Mouse (Mus musculus) cerebellum, adult 9-10 months (tissue): ENCODE measurements around the gene Ankfn1.
A peak's percentile ranks its signal among the peaks of the same experiment; 100 is the strongest.

Experiments
- DNase-seq: peaks from one replicate; pipeline ENCODE4 v3.0.0; 2022

Gene Ankfn1

GRCm38 (mm10) chr11:89569391-89570145, 207.9 kb downstream of the Ankfn1 start:
- DNase-seq, result no peak

DNA sequence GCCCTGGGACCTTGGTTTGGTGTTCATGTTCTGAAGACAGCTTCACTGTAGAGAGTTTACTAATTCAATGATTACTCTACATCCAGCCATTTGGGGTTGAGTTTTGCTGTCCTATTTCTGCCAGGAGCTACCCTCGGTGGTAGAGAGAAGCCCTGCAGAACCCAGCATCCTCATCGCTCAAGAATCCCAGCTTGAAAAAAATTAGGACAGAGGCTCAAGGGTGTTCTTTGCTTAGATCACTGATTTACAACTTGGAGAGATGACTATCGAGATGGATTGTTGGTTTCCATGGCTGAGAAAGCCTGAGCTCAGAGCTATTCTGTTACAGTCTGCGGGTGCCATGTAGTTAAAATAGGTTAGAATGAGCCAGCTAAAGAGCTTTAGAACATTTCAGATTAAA, 209.2 kb downstream of the Ankfn1 start:
- no peak for DNase-seq

DNA sequence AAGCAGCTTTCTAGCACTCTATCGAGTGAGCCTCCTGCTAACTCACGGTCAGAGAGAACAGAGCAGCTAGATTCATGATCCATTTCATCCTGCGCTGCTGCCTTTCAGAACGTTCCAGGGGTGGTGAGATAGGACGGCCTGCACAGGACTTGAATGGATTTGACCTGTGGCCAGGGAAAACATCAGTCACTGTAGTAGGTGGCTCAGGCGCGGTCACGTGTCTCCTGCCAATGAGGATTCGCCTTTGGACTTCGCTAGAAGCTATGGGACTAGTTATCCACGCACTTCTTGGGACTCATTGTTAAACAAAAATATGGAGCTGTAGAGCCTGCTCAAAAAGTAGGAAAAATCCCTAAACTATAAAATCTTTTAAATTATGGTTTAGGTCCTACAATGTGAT, 226.0 kb downstream of the Ankfn1 start:
- no peak for DNase-seq

DNA sequence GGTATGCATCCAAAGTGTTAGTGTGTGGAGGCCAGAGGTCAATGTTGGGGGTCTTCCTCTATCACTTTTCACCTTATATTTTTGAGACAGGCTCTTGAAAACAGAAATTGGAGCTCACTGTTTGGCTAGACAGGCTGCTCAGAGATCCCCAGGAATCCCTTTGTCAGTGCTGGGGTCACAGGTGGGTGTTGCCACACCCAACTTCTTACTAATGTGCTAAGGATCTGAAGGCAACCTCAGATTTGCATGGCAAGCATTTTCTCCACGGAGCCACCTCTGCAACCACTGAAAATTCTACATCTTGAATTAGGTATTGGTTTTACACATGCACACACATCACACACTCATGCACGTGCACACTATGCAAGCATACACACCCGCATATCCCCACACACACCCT, 226.5 kb downstream of the Ankfn1 start:
- no peak for DNase-seq

- no peak for DNase-seq
Observed at GRCm38 (mm10) chr11:89548786-89549185, 228.7 kb downstream of the Ankfn1 start.

- DNase-seq, result peak; percentile 30
Observed at GRCm38 (mm10) chr11:89546164-89546563, 231.3 kb downstream of the Ankfn1 start.

DNA sequence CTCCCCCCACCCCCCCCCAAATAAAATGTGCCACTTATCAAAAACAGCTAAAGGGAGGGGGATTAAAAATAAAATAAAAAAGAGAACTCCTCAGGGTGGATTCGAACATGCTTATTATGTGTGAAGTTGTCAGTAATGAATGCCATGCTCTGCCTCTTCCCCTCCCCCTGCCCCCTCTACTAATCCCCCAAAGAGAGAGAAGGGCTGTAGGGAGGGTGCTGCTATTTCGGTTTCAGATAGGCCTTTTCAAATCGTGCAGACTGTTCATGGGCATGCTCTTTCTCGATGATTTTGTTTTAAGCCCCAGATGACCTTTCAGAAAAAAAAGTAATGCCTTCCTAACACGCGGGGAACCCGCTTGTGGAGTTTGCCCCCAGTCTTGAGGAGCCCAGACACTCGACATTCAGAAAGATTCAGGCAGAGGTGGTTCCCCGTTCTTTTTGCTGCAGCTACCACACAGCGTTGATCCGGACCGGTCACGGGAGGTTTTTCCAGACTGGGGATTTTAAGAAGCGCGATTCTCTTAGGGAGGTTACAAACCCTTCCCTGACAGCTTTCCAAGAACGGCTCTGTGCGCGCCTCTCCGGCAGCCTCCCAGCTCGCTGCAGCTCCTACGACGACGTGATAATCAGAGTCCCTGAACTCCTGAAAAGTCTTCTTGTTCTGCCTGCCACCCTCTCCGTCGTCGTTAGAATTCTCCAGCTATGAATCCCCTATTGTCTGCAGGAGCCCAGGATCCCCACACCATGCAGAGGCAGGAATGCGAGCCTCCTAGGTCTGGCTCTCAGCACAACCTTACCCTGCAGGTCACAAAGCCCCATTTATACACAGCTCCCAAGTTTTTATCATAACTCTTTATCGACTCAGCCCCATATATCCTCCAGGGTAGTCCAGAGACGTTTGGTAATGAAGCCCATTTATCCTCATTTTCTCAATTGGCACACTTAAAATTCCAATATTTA, 232.3 kb downstream of the Ankfn1 start:
- DNase-seq, result no peak

- DNase-seq, result no peak
Observed at GRCm38 (mm10) chr11:89538376-89538775, 239.1 kb downstream of the Ankfn1 start.

DNA sequence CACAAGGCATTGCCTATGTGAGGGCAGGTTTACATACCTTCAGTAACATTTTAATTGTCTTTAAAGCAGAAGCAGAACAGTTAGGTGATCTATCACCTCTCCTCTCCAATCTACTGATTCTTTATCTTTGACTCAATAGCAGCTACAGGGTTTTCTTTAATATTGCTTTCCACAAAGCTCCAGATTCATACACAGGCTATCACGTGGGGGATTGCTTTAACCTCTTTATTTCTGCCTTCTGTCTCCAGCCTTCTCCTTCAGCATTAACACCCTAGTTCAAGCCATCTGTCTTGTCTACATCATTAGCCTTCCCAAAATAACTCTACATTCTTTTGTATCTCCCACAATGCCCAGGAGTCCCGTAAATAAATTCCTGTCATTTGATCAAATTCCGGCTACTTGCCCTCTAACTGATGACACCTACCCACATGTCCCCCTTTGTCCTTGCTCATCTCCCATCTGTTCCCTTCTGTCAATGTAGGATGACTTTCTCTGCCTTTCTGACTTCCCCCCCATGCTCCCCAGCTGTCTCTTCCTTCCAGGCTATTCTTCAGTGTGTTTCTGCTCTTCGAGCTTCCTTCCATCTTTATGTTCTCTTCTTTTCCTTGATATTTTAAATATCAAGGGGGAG, 249.5 kb downstream of the Ankfn1 start:
- DNase-seq, result peak; percentile 29

GRCm38 (mm10) chr11:89515501-89515901, 262.0 kb downstream of the Ankfn1 start:
- no peak for DNase-seq

DNA sequence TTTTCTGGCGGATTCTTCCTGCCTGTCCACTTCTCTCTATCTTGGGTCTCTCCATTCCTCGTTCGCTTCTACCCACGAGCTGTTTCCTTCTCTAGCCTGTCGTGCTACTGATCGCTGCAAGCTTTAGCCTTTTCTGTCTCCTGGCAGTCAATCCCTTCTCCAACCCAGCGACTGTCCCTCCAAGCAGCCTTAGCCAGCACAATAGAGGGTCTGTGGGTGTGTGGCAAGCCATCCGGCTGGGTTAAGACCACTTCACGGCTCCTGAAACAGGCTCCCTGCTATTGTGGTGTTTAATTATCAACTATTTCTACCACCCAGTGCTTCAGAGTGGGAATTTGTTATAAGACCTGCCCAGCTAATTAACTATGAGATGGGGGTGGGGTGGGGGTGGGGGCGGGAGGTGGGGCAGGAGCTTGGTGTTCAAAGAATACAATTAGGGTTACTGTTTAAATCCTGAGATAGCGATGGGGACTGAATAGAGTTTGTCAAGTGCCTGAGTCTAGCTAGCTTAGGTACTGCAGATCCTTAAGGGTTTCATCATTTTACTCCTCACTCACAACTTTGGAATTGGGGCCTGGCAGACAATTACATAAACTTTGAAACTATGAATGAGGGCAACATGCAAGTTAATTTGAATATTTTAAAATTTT, 268.7 kb downstream of the Ankfn1 start:
- no peak for DNase-seq

GRCm38 (mm10) chr11:89506595-89507245, 270.7 kb downstream of the Ankfn1 start:
- DNase-seq, result no peak

- DNase-seq, result no peak
Observed at GRCm38 (mm10) chr11:89505046-89505445, 272.4 kb downstream of the Ankfn1 start.

DNA sequence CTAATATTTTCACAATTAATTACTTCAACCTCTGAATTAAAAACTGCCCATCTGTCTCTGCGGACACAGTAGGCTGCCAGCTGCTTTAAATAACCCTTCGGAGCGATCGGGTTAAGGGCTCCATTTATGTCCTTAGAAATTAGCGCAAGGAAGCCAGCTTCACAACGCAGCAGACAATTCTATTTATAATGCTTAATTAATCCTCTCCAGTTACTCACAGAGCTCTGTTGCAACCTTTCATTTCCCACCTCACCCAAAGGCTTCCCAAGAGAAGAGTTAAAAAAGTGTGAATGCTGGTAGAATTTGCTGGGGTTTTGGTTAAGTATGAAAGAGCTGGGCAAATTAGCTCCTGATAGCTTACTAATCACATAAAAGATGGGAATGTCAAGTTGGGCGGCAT, 275.7 kb downstream of the Ankfn1 start:
- no peak for DNase-seq

DNA sequence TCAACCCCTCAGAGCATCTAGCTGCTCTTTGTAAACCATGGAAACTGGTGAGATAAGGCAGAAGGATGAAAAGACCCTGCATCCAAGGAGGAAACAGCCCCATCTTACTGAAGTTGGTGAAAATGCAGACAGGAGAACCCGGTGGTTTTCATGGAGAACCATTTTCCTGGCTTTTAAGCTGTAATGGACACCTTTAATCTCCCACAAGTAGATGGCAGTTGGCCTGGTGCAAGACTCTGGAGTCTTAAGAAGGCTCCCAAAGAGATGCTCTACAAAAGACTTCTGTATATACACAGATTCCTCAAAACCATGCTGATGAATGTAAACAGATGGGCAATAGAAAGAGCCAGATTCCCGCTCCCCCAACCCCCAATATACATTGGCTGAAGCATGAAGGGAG, 276.5 kb downstream of the Ankfn1 start:
- no peak for DNase-seq

GRCm38 (mm10) chr11:89481084-89481483, 296.4 kb downstream of the Ankfn1 start:
- DNase-seq, result no peak

DNA sequence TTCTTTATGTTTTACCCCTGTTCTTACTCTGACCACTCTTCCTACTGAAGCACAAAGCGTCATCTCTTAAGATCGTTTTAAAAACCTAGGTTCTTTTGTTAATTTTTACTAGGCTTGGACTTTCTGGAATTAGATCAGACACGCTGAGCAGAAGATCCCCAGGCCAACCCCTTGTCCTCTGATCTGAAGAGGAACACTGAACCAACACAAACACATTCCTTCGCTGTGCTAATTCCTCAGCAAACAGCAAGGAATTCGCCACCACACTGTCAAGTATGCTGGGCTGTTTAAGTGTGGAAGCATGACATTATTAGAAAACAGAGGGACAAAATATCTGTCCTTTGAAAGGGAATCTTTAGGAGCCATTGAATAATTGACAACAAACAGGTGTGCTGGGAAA, 300.5 kb downstream of the Ankfn1 start:
- DNase-seq, result no peak

DNA sequence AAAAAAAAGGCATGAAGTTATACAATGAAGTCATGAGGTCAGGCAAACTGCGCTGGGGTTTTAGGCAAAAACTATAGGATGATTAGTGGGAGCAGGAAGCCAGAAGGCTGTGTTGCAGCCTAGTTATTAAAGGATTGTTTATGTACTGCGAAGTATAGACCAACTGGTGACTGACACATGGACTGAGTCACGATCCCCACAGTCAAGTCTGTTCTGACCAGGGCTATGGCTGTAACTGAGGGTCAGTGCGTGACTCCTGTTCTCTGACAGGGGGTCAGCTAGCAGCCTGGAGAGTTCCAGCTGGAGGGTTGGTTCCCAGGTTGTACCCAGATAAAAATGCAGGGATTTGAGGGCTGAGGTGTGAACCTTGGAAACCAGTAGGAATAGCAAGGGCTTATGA, 301.4 kb downstream of the Ankfn1 start:
- DNase-seq, result no peak

DNA sequence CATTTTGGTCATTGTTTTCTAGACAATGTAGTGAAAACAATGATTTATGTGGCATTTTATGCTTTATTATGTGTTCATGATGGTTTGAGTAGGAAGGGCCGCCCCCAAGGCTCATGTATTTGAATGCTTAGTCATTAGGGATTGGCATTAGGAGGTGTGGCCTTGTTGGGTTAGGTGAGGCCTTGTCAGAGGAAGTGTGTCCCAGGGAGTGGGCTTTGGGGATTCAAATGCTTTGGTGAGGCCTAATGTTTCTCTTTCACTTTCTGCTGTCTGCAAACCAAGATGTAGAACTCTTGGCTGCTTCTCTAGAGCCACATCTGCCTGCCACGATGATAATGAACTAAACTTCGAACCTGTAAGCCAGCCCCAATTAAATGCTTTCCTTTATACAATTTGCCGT, 304.6 kb downstream of the Ankfn1 start:
- no peak for DNase-seq

DNA sequence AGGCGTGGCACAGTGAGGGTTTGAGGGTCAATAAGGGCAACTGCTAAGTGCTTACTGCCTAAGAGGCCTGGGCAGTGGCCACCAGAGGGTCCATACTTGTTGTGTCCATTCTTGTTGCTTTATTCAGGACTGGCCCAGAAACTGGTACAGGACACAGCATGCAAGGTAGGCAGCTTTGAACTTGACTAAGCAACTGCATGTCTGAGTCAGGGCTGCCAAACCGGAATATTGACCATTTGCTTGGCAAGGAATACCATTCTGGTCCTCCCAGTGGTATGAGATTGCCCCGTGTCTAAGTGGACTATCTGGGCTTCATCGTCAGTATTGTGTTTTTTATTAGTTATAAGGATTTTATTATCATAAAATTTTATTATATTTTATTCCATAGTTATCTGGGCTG, 312.1 kb downstream of the Ankfn1 start:
- DNase-seq, result no peak

DNA sequence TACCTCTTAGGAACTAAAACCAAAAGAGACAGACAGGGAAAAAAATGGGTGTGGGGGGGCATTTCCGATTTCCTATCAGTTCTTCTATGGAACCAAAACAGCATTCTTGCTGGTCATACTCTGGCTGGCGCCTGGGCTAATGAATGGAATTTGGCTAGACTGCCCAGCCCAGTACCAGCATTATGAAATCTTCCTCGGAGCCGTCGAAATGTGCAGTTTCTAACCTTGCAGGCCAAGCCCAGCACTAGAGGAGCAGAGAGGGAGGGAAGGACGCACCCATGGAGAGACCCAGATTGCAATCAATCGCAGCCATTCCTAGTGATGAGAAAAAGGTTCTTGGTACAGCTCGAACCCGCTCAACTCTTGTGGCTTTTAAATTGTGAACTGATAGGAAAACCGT, 315.2 kb downstream of the Ankfn1 start:
- no peak for DNase-seq

- no peak for DNase-seq
Observed at GRCm38 (mm10) chr11:89459437-89459836, 318.0 kb downstream of the Ankfn1 start.
